Mouse (Mus musculus): ENCODE data around the gene Car9. TPM values are rescaled to one million over a fixed set of nuclear protein-coding genes. Genes with fewer than 3 reads are reported as not detected.

Gene Car9
- polyA plus RNA-seq, 1 experiment = not detected

DNA sequence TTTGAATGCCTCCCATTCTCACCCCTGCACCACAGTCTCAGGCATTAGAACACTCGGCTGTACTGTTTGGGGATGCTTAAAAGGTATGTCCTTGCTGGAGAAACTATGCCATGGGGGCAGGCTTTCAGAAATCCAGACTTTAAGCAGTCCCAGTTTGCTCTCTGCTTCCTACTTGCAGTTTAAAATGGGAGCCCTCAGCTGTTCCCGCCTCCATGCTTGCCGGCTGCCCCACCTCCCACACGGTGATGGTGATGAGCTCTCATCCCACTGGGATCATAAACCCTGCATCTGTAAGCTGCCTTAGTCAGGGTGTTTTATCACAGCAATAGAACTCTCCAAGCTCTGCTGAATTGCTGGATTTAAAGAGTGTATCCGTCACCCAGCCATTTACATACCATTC is 45.7 kb downstream of the Car9 start:
- WGBS = 82% methylated on average over 5 of the region's 5 CpGs
- no peak for TF ChIP-seq CTCF (IDR thresholded peaks at IDR 0.05; ENCODE audit: insufficient read depth, low read depth, low read length)
- no peak for TF ChIP-seq POLR2A (IDR thresholded peaks at IDR 0.05; ENCODE audit: insufficient read depth, low read depth, low read length)
- Histone ChIP-seq H3K27ac (ENCODE audit: insufficient read depth, low read depth, low read length) (no peak overlapping the region), H3K4me3 (ENCODE audit: insufficient read depth, low read depth, low read length) (no peak overlapping the region), H3K4me1 (ENCODE audit: control insufficient read depth, insufficient read depth, low read length) (peaks cover 2% of the 10 kb centered on the region)

DNA sequence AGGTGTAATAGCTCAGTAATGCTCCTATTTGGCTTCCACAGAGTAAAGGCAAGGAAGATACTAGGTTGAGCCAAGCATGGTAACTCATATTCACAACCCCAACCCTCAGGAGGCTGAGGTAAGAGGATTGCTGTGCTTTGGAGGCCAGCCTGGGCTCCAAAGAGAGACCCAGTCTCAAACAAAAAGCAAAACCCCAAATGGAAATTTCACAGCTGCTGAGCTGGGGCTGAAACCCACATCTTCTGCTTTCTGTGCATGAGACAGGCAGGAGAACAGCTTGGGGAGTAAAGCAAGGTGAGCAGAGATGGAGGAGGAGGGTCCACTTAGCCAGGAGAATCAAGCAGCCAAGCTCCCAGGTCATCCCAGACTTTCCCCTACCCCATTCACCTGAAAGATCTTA is 47.1 kb downstream of the Car9 start:
- H3K4me3 ChIP-seq (ENCODE audit: insufficient read depth, low read depth, low read length) = no peak overlapping the region
- peaks cover 13% of the 10 kb centered on the region for H3K4me1 ChIP-seq (ENCODE audit: control insufficient read depth, insufficient read depth, low read length)
- TF ChIP-seq POLR2A (IDR thresholded peaks at IDR 0.05; ENCODE audit: insufficient read depth, low read depth, low read length) = no peak
- no peak for TF ChIP-seq CTCF (IDR thresholded peaks at IDR 0.05; ENCODE audit: insufficient read depth, low read depth, low read length)
- H3K27ac ChIP-seq (ENCODE audit: insufficient read depth, low read depth, low read length) = no peak overlapping the region

- 97% methylated on average over 7 of the region's 7 CpGs for WGBS
- no peak for TF ChIP-seq POLR2A (IDR thresholded peaks at IDR 0.05; ENCODE audit: insufficient read depth, low read depth, low read length)
- TF ChIP-seq CTCF (IDR thresholded peaks at IDR 0.05; ENCODE audit: insufficient read depth, low read depth, low read length) = no peak
- Histone ChIP-seq H3K4me1 (ENCODE audit: control insufficient read depth, insufficient read depth, low read length) (peaks cover 28% of the 10 kb centered on the region), H3K4me3 (ENCODE audit: insufficient read depth, low read depth, low read length) (no peak overlapping the region), H3K27ac (ENCODE audit: insufficient read depth, low read depth, low read length) (no peak overlapping the region)
Observed at GRCm38 (mm10) chr4:43555926-43556325, 49.2 kb downstream of the Car9 start.

DNA sequence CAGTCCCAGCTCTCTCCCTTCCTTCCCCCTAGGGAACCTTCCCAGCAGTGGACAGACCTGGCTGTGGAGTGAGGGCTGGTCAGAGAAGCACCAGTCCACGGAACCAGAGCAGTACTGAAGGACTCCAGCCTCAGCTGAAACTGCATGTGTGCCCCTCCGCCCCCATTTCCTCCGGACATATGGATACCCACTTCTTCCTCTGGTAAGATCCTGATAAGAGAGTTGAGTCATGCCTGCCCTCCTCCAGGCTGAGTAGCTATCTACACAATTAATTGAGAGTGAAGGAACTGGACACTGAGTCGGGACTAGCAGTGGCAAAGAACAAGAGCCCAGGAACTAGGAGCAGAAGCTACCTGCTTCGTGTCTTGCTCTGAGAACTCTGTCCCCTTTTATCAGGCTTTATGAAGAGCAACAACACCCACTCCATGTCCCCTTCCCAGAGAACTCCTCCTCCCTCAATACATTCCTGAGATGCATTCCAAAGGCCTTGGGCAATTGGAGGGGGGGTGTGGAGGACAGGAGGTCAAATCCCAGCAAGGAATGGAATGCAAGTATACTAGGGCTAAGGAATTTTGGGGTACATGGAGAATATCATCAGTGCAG is 51.4 kb downstream of the Car9 start:
- WGBS = 60% methylated on average over 5 of the region's 5 CpGs
- Histone ChIP-seq H3K4me1 (ENCODE audit: control insufficient read depth, insufficient read depth, low read length) (peaks cover 30% of the 10 kb centered on the region), H3K4me3 (ENCODE audit: insufficient read depth, low read depth, low read length) (no peak overlapping the region), H3K27ac (ENCODE audit: insufficient read depth, low read depth, low read length) (peak overlapping the region; percentile 1; the same call in 1 of the 2 replicates)
- TF ChIP-seq POLR2A (IDR thresholded peaks at IDR 0.05; ENCODE audit: insufficient read depth, low read depth, low read length) (no peak), CTCF (IDR thresholded peaks at IDR 0.05; ENCODE audit: insufficient read depth, low read depth, low read length) (no peak)

GRCm38 (mm10) chr4:43558631-43559356 is 52.0 kb downstream of the Car9 start:
- 28% methylated on average over 13 of the region's 13 CpGs for WGBS
- H3K4me1 ChIP-seq (ENCODE audit: control insufficient read depth, insufficient read depth, low read length) = peaks cover 33% of the 10 kb centered on the region
- peak overlapping the region; percentile 86 for H3K27ac ChIP-seq (ENCODE audit: insufficient read depth, low read depth, low read length)
- no peak for TF ChIP-seq POLR2A (IDR thresholded peaks at IDR 0.05; ENCODE audit: insufficient read depth, low read depth, low read length)
- TF ChIP-seq CTCF (IDR thresholded peaks at IDR 0.05; ENCODE audit: insufficient read depth, low read depth, low read length) = no peak
- peak overlapping the region; percentile 15; the same call in 1 of the 2 replicates for H3K4me3 ChIP-seq (ENCODE audit: insufficient read depth, low read depth, low read length)

DNA sequence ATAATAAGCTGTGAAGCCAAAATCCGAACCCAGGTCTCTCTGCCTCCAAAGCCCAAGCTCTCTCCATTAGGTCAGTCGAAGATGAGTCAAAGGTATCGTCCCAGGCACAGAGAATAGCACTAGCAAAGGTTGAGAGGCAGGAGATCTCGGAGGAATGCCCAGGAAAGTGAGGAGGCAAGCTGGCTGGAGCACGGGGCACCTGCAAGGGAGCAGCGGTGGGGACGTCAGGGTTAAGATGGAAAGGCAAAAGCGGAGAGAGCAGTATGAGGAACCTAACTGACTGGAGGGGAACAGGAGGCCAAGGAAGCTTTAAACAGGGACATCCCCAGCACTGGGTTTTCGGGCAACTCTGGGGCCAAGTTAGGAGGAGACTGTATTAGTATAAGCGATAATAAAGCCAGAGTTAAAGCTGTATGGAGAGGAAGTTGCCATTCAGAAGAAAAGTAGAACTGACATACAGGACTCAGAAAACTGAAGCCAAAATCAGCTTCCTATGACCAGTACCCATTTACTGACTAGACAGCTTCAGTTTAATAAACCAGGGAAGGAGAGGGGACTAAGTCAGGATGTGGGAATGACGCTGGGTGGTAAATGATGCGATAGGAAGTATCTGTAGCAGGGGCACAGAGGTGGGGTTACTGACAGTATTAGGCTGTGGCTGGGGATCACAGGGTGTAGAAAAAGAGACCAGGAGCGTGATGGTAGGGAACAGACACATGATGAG is 52.9 kb downstream of the Car9 start:
- Histone ChIP-seq H3K4me1 (ENCODE audit: control insufficient read depth, insufficient read depth, low read length) (peaks cover 33% of the 10 kb centered on the region), H3K4me3 (ENCODE audit: insufficient read depth, low read depth, low read length) (no peak overlapping the region; the same call in 1 of the 2 replicates), H3K27ac (ENCODE audit: insufficient read depth, low read depth, low read length) (peak overlapping the region; percentile 62)
- WGBS = 79% methylated on average over 13 of the region's 13 CpGs
- no peak for TF ChIP-seq POLR2A (IDR thresholded peaks at IDR 0.05; ENCODE audit: insufficient read depth, low read depth, low read length)
- TF ChIP-seq CTCF (IDR thresholded peaks at IDR 0.05; ENCODE audit: insufficient read depth, low read depth, low read length) = no peak

GRCm38 (mm10) chr4:43560243-43560611 is 53.5 kb downstream of the Car9 start:
- WGBS = 60% methylated on average over 6 of the region's 6 CpGs
- Histone ChIP-seq H3K27ac (ENCODE audit: insufficient read depth, low read depth, low read length) (no peak overlapping the region), H3K4me1 (ENCODE audit: control insufficient read depth, insufficient read depth, low read length) (peaks cover 33% of the 10 kb centered on the region), H3K4me3 (ENCODE audit: insufficient read depth, low read depth, low read length) (no peak overlapping the region; the same call in 1 of the 2 replicates)
- no peak for TF ChIP-seq POLR2A (IDR thresholded peaks at IDR 0.05; ENCODE audit: insufficient read depth, low read depth, low read length)
- no peak for TF ChIP-seq CTCF (IDR thresholded peaks at IDR 0.05; ENCODE audit: insufficient read depth, low read depth, low read length)

- Histone ChIP-seq H3K4me1 (ENCODE audit: control insufficient read depth, insufficient read depth, low read length) (peaks cover 33% of the 10 kb centered on the region), H3K27ac (ENCODE audit: insufficient read depth, low read depth, low read length) (no peak overlapping the region), H3K4me3 (ENCODE audit: insufficient read depth, low read depth, low read length) (peak overlapping the region; percentile 28)
- TF ChIP-seq CTCF (IDR thresholded peaks at IDR 0.05; ENCODE audit: insufficient read depth, low read depth, low read length) = no peak
- TF ChIP-seq POLR2A (IDR thresholded peaks at IDR 0.05; ENCODE audit: insufficient read depth, low read depth, low read length) = no peak
- 16% methylated on average over 2 of the region's 2 CpGs for WGBS
Observed at GRCm38 (mm10) chr4:43560976-43561375, 54.2 kb downstream of the Car9 start.

All from olfactory bulb, adult 2 months (tissue).